Mouse (Mus musculus) kidney, postnatal 0 days (tissue): Measurements from ENCODE around the gene Eif4g3. TPM values are rescaled to one million over a fixed set of nuclear protein-coding genes. Genes with fewer than 3 reads are reported as not detected.

Experiments used
- ATAC-seq: fragments of 200-750 bp; cut with Nextera tagmentation; replicated peaks from 2 replicates; pipeline ENCODE4 v1.8.0; 2017; ENCODE audit warnings: low read depth, moderate number of reproducible peaks, moderate TSS enrichment, moderate library complexity; ENCODE audit not compliant: low FRiP score
- DNase-seq: peaks from one replicate; pipeline ENCODE4 v3.0.0-alpha.2; 2016; ENCODE audit warnings: low spot score
- H3K27ac ChIP-seq: fragments of 300-500 bp; sonication (generic); 2 replicates; pipeline ENCODE4 v1.5.1; 2014; ENCODE audit warnings: mild to moderate bottlenecking
- H3K27me3 ChIP-seq: fragments of 300-500 bp; sonication (generic); 2 replicates; pipeline ENCODE4 v1.6.1; 2014; ENCODE audit warnings: low read length, mixed read lengths; ENCODE audit not compliant: insufficient read depth
- H3K36me3 ChIP-seq: fragments of 300-500 bp; sonication (generic); 2 replicates; pipeline ENCODE4 v1.6.1; 2014; ENCODE audit warnings: low read length, mixed read lengths; ENCODE audit not compliant: insufficient read depth
- H3K4me1 ChIP-seq: fragments of 300-500 bp; sonication (generic); replicated peaks from 2 replicates; pipeline ENCODE4 v1.6.1; 2014; ENCODE audit warnings: antibody characterized with exemption, low read length, mixed read lengths; ENCODE audit not compliant: insufficient read depth
- H3K4me2 ChIP-seq: fragments of 300-500 bp; sonication (generic); 2 replicates; pipeline ENCODE4 v1.6.1; 2014; ENCODE audit warnings: mild to moderate bottlenecking, low read length, moderate library complexity, mixed read lengths
- H3K4me3 ChIP-seq: fragments of 300-500 bp; sonication (generic); replicated peaks from 2 replicates; pipeline ENCODE4 v1.5.1; 2014; ENCODE audit warnings: low read depth, low read length
- H3K9ac ChIP-seq: fragments of 300-500 bp; sonication (generic); 2 replicates; pipeline ENCODE4 v1.6.1; 2014; ENCODE audit warnings: low read depth, low read length
- H3K9me3 ChIP-seq: fragments of 300-500 bp; sonication (generic); replicated peaks from 2 replicates; pipeline ENCODE4 v1.6.1; 2016; ENCODE audit warnings: low read length, inconsistent platforms, mixed read lengths
- CTCF ChIP-seq: IDR thresholded peaks from 2 replicates; pipeline ENCODE4 v1.5.1; 2016; ENCODE audit warnings: antibody characterized with exemption, low read depth, mild to moderate bottlenecking, moderate library complexity
- WGBS: fragments of 180-500 bp; shearing (Covaris S2); extraction: QIAGEN DNeasy Blood & Tissue Kit; methylation state at CpG from one replicate; pipeline ENCODE4 v1.1.7; 2014; 5-methylcytosine and 5-hydroxymethylcytosine counted together
- polyA plus RNA-seq: library from polyadenylated mRNA; unstranded; fragments of >200 nt; fragmentation: Nextera tagmentation; extraction: Ambion mirVana; gene quantifications from 2 replicates; pipeline ENCODE4 v1.2.1, GENCODE M21; 2015

Eif4g3 gene
- polyA plus RNA-seq, 1 experiment from 2014 or later, result 26.6 TPM

- no peak for ATAC-seq
- Histone ChIP-seq H3K9me3 (no peaks in the 10 kb centered on the region), H3K4me1 (no peaks in the 10 kb centered on the region), H3K4me2 (no peak overlapping the region), H3K9ac (no peak overlapping the region), H3K36me3 (peaks cover 74% of the 10 kb centered on the region), H3K4me3 (no peak overlapping the region), H3K27me3 (no peaks in the 10 kb centered on the region), H3K27ac (no peak overlapping the region)
- TF ChIP-seq CTCF, result no peak
- WGBS, result 85% methylated on average over 5 of the region's 5 CpGs
- DNase-seq, result no peak
These were observed 199.7 kb downstream of the Eif4g3 start for GRCm38 (mm10) chr4:138192561-138192960.

GRCm38 (mm10) chr4:138200769-138201168, 207.9 kb downstream of the Eif4g3 start:
- ATAC-seq, result no peak
- TF ChIP-seq CTCF, result no peak

GRCm38 (mm10) chr4:138201696-138202095, 208.9 kb downstream of the Eif4g3 start:
- TF ChIP-seq CTCF, result no peak
- no peak for ATAC-seq
- Histone ChIP-seq H3K27me3 (no peaks in the 10 kb centered on the region), H3K9ac (no peak overlapping the region), H3K4me2 (no peak overlapping the region), H3K4me3 (no peak overlapping the region), H3K36me3 (peaks cover 56% of the 10 kb centered on the region), H3K9me3 (no peaks in the 10 kb centered on the region), H3K27ac (no peak overlapping the region), H3K4me1 (no peaks in the 10 kb centered on the region)
- 85% methylated on average over 9 of the region's 9 CpGs for WGBS
- no peak for DNase-seq

More at GRCm38 (mm10) chr4:138200769-138201168, 207.9 kb downstream of the Eif4g3 start:
- Histone ChIP-seq H3K4me2 (no peak overlapping the region), H3K4me3 (no peak overlapping the region), H3K9me3 (no peaks in the 10 kb centered on the region), H3K4me1 (no peaks in the 10 kb centered on the region), H3K36me3 (peaks cover 57% of the 10 kb centered on the region), H3K27me3 (no peaks in the 10 kb centered on the region), H3K27ac (no peak overlapping the region), H3K9ac (no peak overlapping the region)
- no peak for DNase-seq
- WGBS, result 85% methylated on average over 3 of the region's 3 CpGs

GRCm38 (mm10) chr4:138210116-138210515, 217.3 kb downstream of the Eif4g3 start:
- H3K9me3 ChIP-seq, result no peaks in the 10 kb centered on the region
- 87% methylated on average over 5 of the region's 5 CpGs for WGBS
- H3K4me3 ChIP-seq, result no peak overlapping the region
- no peak overlapping the region for H3K4me2 ChIP-seq
- H3K27me3 ChIP-seq, result no peaks in the 10 kb centered on the region
- no peaks in the 10 kb centered on the region for H3K4me1 ChIP-seq
- ATAC-seq (no peak), DNase-seq (no peak)
- H3K36me3 ChIP-seq, result peaks cover 37% of the 10 kb centered on the region; the same call in 1 of the 2 replicates
- H3K9ac ChIP-seq, result no peak overlapping the region
- TF ChIP-seq CTCF, result no peak
- H3K27ac ChIP-seq, result no peak overlapping the region

GRCm38 (mm10) chr4:138213861-138214260, 221.0 kb downstream of the Eif4g3 start:
- ATAC-seq, result no peak
- H3K9me3 ChIP-seq, result no peaks in the 10 kb centered on the region
- no peak overlapping the region for H3K9ac ChIP-seq
- no peak overlapping the region for H3K4me2 ChIP-seq
- no peak overlapping the region for H3K27ac ChIP-seq
- no peak for TF ChIP-seq CTCF
- H3K4me1 ChIP-seq, result peaks cover 6% of the 10 kb centered on the region
- no peaks in the 10 kb centered on the region for H3K27me3 ChIP-seq
- no peak overlapping the region for H3K4me3 ChIP-seq
- H3K36me3 ChIP-seq, result peaks cover 9% of the 10 kb centered on the region; the same call in 1 of the 2 replicates
- no peak for DNase-seq
- 76% methylated on average over 3 of the region's 3 CpGs for WGBS

GRCm38 (mm10) chr4:138215671-138216199, 222.9 kb downstream of the Eif4g3 start:
- peak overlapping the region; percentile 100 for H3K27ac ChIP-seq
- H3K4me3 ChIP-seq, result peak overlapping the region; percentile 96
- H3K9ac ChIP-seq, result peak overlapping the region; percentile 98
- H3K4me1 ChIP-seq, result peaks cover 10% of the 10 kb centered on the region
- no peaks in the 10 kb centered on the region for H3K9me3 ChIP-seq
- peak overlapping the region; percentile 72 for H3K4me2 ChIP-seq
- no peaks in the 10 kb centered on the region for H3K27me3 ChIP-seq
- ATAC-seq (no peak), DNase-seq (no peak)
- no peak for TF ChIP-seq CTCF
- 45% methylated on average over 13 of the region's 13 CpGs for WGBS
- H3K36me3 ChIP-seq, result no peaks in the 10 kb centered on the region
